Mouse (Mus musculus): ENCODE measurements at regions not wholly inside any gene's neighbourhood (a gene's known extent, or its start where the extent isn't known, plus 50 kb on each side); places are given as distances from the start of the nearest gene placed in this dataset.

DNA sequence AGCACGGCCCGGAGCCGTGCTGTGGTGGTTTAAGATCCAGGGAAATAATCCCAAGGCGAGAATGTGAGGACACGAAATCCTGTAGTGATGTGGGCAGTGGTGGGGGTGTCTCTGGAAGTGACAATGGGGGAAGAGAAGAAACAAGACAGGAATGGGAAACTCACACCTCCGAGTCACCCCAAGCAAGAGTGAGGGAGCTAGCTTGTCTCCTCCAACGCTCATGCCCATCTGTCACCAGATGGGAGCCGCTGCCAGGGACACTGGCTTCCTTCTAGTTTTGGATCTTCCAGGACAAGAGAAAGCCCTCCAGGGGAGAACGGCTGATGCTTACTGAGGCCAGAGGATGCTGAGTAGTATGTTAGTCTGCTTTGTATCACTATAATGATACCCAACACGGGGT is 100.6 kb upstream of the Plcl2 start:
- no peak for TF ChIP-seq CTCF (IDR thresholded peaks at IDR 0.05; ENCODE audit: low read depth)
- TF ChIP-seq EP300 (optimal IDR thresholded peaks at IDR 0.05), result no peak
